Mouse (Mus musculus) liver, postnatal 0 days (tissue): ENCODE results near the gene Fut8. TPM values are rescaled to one million over a fixed set of nuclear protein-coding genes. Genes with fewer than 3 reads are reported as not detected.

Experiments
- ATAC-seq: fragments of 200-750 bp; cut with Nextera tagmentation; 2 replicates; pipeline ENCODE4 v1.8.0; 2017; ENCODE audit warnings: mild to moderate bottlenecking, moderate library complexity
- DNase-seq: peaks from one replicate; pipeline ENCODE4 v3.0.0-alpha.2; 2016
- H3K27ac ChIP-seq: fragments of 300-500 bp; sonication (generic); 2 replicates; pipeline ENCODE4 v1.5.1; 2014; ENCODE audit warnings: antibody characterized with exemption, moderate library complexity, mild to moderate bottlenecking, low read depth
- H3K27me3 ChIP-seq: fragments of 300-500 bp; sonication (generic); 2 replicates; pipeline ENCODE4 v1.6.1; 2014; ENCODE audit warnings: low read length, control low read depth, mixed read lengths; ENCODE audit not compliant: insufficient read depth
- H3K36me3 ChIP-seq: fragments of 300-500 bp; sonication (generic); replicated peaks from 2 replicates; pipeline ENCODE4 v1.6.1; 2014; ENCODE audit warnings: mild to moderate bottlenecking, control low read depth, low read length, moderate library complexity, mixed read lengths; ENCODE audit not compliant: insufficient read depth
- H3K4me1 ChIP-seq: fragments of 300-500 bp; sonication (generic); 2 replicates; pipeline ENCODE4 v1.6.1; 2014; ENCODE audit warnings: antibody characterized with exemption, mild to moderate bottlenecking, control low read depth; ENCODE audit not compliant: insufficient read depth
- H3K4me2 ChIP-seq: fragments of 300-500 bp; sonication (generic); 2 replicates; pipeline ENCODE4 v1.6.1; 2014; ENCODE audit warnings: low read depth, mild to moderate bottlenecking, low read length, moderate library complexity, mixed read lengths
- H3K4me3 ChIP-seq: fragments of 300-500 bp; sonication (generic); 2 replicates; pipeline ENCODE4 v1.5.1; 2014; ENCODE audit warnings: low read depth, low read length
- H3K9ac ChIP-seq: fragments of 300-500 bp; sonication (generic); replicated peaks from 2 replicates; pipeline ENCODE4 v1.6.1; 2014; ENCODE audit warnings: mild to moderate bottlenecking, moderate library complexity
- H3K9me3 ChIP-seq: fragments of 300-500 bp; sonication (generic); 2 replicates; pipeline ENCODE4 v1.6.1; 2016; ENCODE audit warnings: mild to moderate bottlenecking, control low read depth, low read length, mixed read lengths
- CTCF ChIP-seq: sonication (generic); IDR thresholded peaks from 2 replicates; pipeline ENCODE4 v1.5.1; 2016; ENCODE audit warnings: antibody characterized with exemption, low read depth
- EP300 ChIP-seq: IDR thresholded peaks from 2 replicates; pipeline ENCODE4 v1.6.1; 2016; ENCODE audit warnings: antibody characterized with exemption, low read depth, mild to moderate bottlenecking
- WGBS: fragments of 180-500 bp; shearing (Covaris S2); extraction: QIAGEN DNeasy Blood & Tissue Kit; methylation state at CpG from one replicate; pipeline ENCODE4 v1.1.7; 2014; ENCODE audit not compliant: insufficient replicate concordance; 5-methylcytosine and 5-hydroxymethylcytosine counted together
- polyA plus RNA-seq: library from polyadenylated mRNA; unstranded; fragments of >200 nt; fragmentation: Nextera tagmentation; extraction: Ambion mirVana; gene quantifications from 2 replicates; pipeline ENCODE4 v1.2.1, GENCODE M21; 2015

Gene Fut8
- polyA plus RNA-seq, 1 experiment from 2014 or later = 8.6 TPM

DNA sequence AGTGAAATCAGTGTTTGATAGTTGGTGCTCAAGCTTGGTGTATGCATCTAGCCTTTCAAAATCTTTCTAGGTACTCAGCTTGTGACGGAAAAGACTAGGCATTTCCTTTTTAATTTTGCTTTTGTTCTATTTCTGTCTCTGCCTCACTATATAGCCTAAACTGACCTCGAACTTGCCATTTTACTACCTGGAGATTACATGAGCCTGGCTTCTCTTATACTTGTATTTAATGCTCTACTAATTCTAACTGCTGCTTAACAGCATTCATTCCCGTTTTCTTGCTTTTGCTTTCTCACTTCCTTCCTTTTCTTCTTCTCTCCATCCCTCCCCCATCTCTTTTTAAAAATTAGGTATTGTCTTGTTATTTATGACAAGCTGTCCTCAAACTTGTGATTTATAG is 67.6 kb downstream of the Fut8 start:
- no peak for TF ChIP-seq CTCF
- no peak for TF ChIP-seq EP300
- Histone ChIP-seq H3K27me3 (no peaks in the 10 kb centered on the region), H3K4me1 (no peaks in the 10 kb centered on the region), H3K27ac (no peak overlapping the region), H3K4me2 (no peak overlapping the region), H3K9me3 (no peaks in the 10 kb centered on the region), H3K36me3 (no peaks in the 10 kb centered on the region), H3K4me3 (no peak overlapping the region), H3K9ac (no peak overlapping the region)
- ATAC-seq (no peak), DNase-seq (no peak)
- WGBS = 66% methylated on average over 3 of the region's 3 CpGs

DNA sequence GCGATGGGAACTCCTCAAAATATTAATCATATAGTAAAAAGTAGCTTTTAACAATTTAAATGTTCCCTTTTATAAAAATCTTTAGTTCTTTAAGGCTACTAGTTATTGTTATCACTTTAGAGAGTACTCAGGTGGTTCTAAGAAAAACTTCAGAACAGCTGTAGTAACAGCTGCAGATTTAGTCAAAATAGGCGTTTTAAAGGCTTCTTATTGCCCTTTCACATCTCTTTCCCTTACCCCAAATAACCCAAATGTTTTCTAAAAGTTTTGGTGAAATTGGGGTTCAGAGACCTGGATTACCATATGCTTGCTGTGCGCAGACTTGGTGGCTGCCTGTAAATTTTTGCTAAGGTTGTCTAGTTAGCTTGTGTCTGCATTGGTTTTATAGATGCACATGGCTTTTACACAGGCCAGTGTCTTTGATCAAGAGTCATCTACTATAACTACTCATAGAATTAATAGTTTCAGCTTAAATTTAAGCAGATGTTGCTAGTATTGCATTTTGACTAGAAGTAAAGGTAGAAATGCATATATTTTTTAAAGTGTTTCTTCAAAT is 68.9 kb downstream of the Fut8 start:
- DNase-seq (no peak), ATAC-seq (no peak)
- Histone ChIP-seq H3K4me1 (no peaks in the 10 kb centered on the region), H3K9me3 (no peaks in the 10 kb centered on the region), H3K36me3 (no peaks in the 10 kb centered on the region), H3K4me3 (no peak overlapping the region), H3K4me2 (no peak overlapping the region), H3K27ac (no peak overlapping the region), H3K9ac (no peak overlapping the region), H3K27me3 (no peaks in the 10 kb centered on the region)
- TF ChIP-seq EP300 = no peak
- TF ChIP-seq CTCF = no peak
- 76% methylated on average over 3 of the region's 3 CpGs for WGBS

DNA sequence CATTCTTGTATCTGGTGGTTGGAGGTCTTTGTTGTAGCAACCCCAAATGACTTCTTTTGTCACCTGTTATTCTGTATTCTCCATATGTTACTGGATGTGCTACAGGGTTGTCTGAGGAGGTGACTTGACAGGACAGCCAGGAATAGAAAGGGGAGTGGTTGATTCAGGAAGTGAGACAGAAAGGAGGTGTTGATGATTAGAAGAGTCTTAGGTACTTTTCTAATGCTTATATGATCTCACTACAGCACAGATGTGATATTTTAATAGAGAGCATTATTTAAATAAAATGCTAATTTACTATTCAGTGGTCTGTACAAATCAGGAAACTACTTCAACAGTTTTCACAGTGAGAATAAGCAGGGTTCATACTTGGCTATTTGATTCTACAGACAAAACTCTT is 71.6 kb downstream of the Fut8 start:
- DNase-seq (no peak), ATAC-seq (no peak)
- Histone ChIP-seq H3K4me3 (no peak overlapping the region), H3K4me2 (no peak overlapping the region), H3K4me1 (no peaks in the 10 kb centered on the region), H3K9me3 (no peaks in the 10 kb centered on the region), H3K27me3 (no peaks in the 10 kb centered on the region), H3K36me3 (no peaks in the 10 kb centered on the region), H3K9ac (no peak overlapping the region), H3K27ac (no peak overlapping the region)
- TF ChIP-seq EP300 (no peak), CTCF (no peak)

DNA sequence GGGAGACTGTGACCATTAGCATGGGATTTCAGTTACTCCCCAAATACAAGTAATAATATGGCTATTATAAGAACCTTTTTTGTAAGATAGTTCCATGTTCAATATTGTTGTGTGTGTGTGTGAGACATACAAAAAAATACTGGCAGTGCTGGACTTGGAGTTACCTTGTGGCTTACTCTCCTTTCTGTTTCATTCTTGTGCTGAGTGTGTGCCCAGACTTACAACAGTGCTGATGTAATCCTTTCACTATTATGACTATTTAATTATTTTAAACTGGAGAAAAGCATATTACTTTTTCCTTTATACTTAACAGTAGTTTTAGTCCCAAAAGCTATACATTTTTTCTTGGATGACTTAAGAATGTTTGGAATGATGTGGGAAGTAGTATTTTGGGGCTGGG is 75.6 kb downstream of the Fut8 start:
- TF ChIP-seq EP300 = no peak
- TF ChIP-seq CTCF = no peak
- Histone ChIP-seq H3K4me2 (no peak overlapping the region), H3K27ac (no peak overlapping the region), H3K36me3 (no peaks in the 10 kb centered on the region), H3K4me1 (no peaks in the 10 kb centered on the region), H3K27me3 (no peaks in the 10 kb centered on the region), H3K9ac (no peak overlapping the region), H3K4me3 (no peak overlapping the region), H3K9me3 (no peaks in the 10 kb centered on the region)
- DNase-seq = no peak
- ATAC-seq = no peak

DNA sequence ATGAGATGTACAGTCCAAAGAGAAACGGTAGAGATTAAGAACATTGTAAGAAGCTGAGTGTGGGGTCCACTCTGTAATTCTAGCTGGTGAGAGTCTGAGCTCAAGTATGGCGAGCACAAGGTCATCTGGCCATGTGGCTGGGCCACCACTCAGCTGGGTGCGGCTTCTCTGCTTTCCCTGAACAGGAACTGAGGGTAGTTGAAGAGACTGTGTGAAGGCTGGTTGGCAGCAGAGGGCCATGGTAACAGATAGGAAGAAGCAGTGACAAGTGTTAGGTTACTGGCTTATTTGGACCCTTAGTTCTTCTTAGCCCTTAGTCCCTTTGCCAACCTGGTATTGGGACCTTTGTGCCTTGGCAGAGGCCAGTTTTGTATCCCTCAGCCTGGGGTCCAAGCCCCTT is 86.2 kb downstream of the Fut8 start:
- no peak for TF ChIP-seq EP300
- TF ChIP-seq CTCF = no peak
- ATAC-seq (no peak), DNase-seq (no peak)
- Histone ChIP-seq H3K4me1 (no peaks in the 10 kb centered on the region), H3K27ac (no peak overlapping the region), H3K36me3 (no peaks in the 10 kb centered on the region), H3K4me3 (no peak overlapping the region), H3K4me2 (no peak overlapping the region), H3K27me3 (no peaks in the 10 kb centered on the region), H3K9ac (no peak overlapping the region), H3K9me3 (no peaks in the 10 kb centered on the region)
- 62% methylated on average over 3 of the region's 3 CpGs for whole genome bisulfite sequencing

DNA sequence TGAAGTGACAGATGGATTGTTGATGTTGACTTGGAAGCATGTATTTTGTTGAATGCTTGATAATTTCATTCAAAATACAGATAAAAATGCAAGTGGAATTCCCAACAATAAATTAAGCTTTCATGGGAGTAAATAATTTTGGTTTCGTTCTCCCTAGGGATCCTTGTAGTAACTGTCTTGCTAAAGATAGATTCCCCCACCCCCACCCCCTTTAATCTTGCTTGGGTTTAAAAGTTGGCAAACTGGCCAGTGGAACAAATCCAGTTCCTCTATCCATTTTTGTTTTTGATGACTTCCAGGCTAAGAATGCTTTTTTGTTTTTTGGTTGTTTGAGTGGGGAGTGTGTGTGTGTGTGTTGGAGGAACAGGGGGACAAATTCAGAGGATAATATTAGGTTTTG is 108.6 kb downstream of the Fut8 start:
- TF ChIP-seq EP300 = no peak
- TF ChIP-seq CTCF = no peak
- Histone ChIP-seq H3K27ac (no peak overlapping the region), H3K27me3 (no peaks in the 10 kb centered on the region), H3K4me1 (no peaks in the 10 kb centered on the region), H3K4me3 (no peak overlapping the region), H3K9me3 (no peaks in the 10 kb centered on the region), H3K4me2 (no peak overlapping the region), H3K9ac (no peak overlapping the region), H3K36me3 (no peaks in the 10 kb centered on the region)
- DNase-seq (no peak), ATAC-seq (no peak)
- 60% methylated on average over 1 of the region's 1 CpGs for WGBS

DNA sequence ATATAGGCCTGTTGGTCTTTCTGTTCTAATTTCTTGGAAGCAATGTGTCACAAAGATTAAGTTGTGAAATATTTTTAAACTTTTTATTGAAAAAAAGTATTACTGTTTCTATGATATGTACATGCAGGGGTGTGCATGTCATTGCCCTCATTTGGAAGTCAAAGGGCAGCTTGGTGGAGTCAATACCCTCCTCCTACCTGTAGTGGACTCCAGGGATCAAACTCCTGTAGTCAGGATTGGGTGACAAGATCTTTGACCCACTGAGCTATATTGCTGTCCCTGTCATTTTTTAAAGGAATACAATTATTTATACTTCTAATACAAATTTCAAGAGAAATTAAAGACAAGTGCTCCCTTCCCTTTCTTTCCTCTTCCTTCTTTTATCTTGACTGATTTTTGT is 111.6 kb downstream of the Fut8 start:
- no peak overlapping the region for H3K9ac ChIP-seq
- no peaks in the 10 kb centered on the region for H3K36me3 ChIP-seq
- TF ChIP-seq CTCF = no peak
- 0 out of 2 replicates have a peak, but pooled peaks have one; percentile 9 for TF ChIP-seq EP300
- no peaks in the 10 kb centered on the region for H3K27me3 ChIP-seq
- no peaks in the 10 kb centered on the region for H3K4me1 ChIP-seq
- no peak overlapping the region for H3K4me3 ChIP-seq
- H3K9me3 ChIP-seq = no peaks in the 10 kb centered on the region
- H3K27ac ChIP-seq = no peak overlapping the region
- H3K4me2 ChIP-seq = no peak overlapping the region
- ATAC-seq (peak; percentile 78), DNase-seq (no peak)
